Mouse (Mus musculus): ENCODE data around the gene Pfkfb3. TPM values are rescaled to one million over a fixed set of nuclear protein-coding genes. Genes with fewer than 3 reads are reported as not detected.
A peak's percentile ranks its signal among the peaks of the same experiment; 100 is the strongest.

Gene Pfkfb3
- total RNA-seq, 2 experiments from 2014 or later, result 11.8 to 12.7 TPM

GRCm38 (mm10) chr2:11501301-11502254, 52.3 kb downstream of the Pfkfb3 start:
- DNase-seq, result peak; percentile 95

GRCm38 (mm10) chr2:11500666-11501065, 53.2 kb downstream of the Pfkfb3 start:
- DNase-seq, result peak; percentile 23

GRCm38 (mm10) chr2:11496601-11497031, 57.3 kb downstream of the Pfkfb3 start:
- peak; percentile 42 for DNase-seq

- DNase-seq, result peak; percentile 78
Measured at GRCm38 (mm10) chr2:11494841-11495255, 59.0 kb downstream of the Pfkfb3 start.

GRCm38 (mm10) chr2:11492855-11493254, 61.0 kb downstream of the Pfkfb3 start:
- DNase-seq, result no peak

GRCm38 (mm10) chr2:11491471-11491870, 62.4 kb downstream of the Pfkfb3 start:
- DNase-seq, result no peak

GRCm38 (mm10) chr2:11490554-11490953, 63.3 kb downstream of the Pfkfb3 start:
- no peak for DNase-seq

GRCm38 (mm10) chr2:11483226-11483625, 70.7 kb downstream of the Pfkfb3 start:
- no peak for DNase-seq

GRCm38 (mm10) chr2:11482364-11482763, 71.5 kb downstream of the Pfkfb3 start:
- DNase-seq, result no peak

GRCm38 (mm10) chr2:11478960-11479359, 74.9 kb downstream of the Pfkfb3 start:
- DNase-seq, result no peak

- DNase-seq, result no peak
Measured at GRCm38 (mm10) chr2:11475316-11475715, 78.6 kb downstream of the Pfkfb3 start.

GRCm38 (mm10) chr2:11464661-11465099, 89.2 kb downstream of the Pfkfb3 start:
- DNase-seq, result no peak

GRCm38 (mm10) chr2:11460976-11461375, 92.9 kb downstream of the Pfkfb3 start:
- DNase-seq, result no peak

GRCm38 (mm10) chr2:11458494-11458893, 95.4 kb downstream of the Pfkfb3 start:
- DNase-seq, result no peak

GRCm38 (mm10) chr2:11457904-11458303, 96.0 kb downstream of the Pfkfb3 start:
- no peak for DNase-seq

GRCm38 (mm10) chr2:11448711-11449110, 105.2 kb downstream of the Pfkfb3 start:
- DNase-seq, result no peak

- DNase-seq, result peak; percentile 21
Measured at GRCm38 (mm10) chr2:11447865-11448264, 106.0 kb downstream of the Pfkfb3 start.

- DNase-seq, result no peak
Measured at GRCm38 (mm10) chr2:11445722-11446121, 108.2 kb downstream of the Pfkfb3 start.

- DNase-seq, result no peak
Measured at GRCm38 (mm10) chr2:11441864-11442263, 112.0 kb downstream of the Pfkfb3 start.

GRCm38 (mm10) chr2:11438231-11438954, 115.5 kb downstream of the Pfkfb3 start:
- no peak for DNase-seq

- DNase-seq, result no peak
Measured at GRCm38 (mm10) chr2:11436353-11436752, 117.5 kb downstream of the Pfkfb3 start.

- DNase-seq, result no peak
Measured at GRCm38 (mm10) chr2:11433353-11433752, 120.5 kb downstream of the Pfkfb3 start.

GRCm38 (mm10) chr2:11429538-11429937, 124.3 kb downstream of the Pfkfb3 start:
- DNase-seq, result peak; percentile 80

All from heart, postnatal 4 days (tissue).